Mouse (Mus musculus) midbrain, embryonic 11.5 days (tissue): ENCODE results near the gene Rapgef1. TPM values are rescaled to one million over a fixed set of nuclear protein-coding genes. Genes with fewer than 3 reads are reported as not detected.
A peak's percentile ranks its signal among the peaks of the same experiment; 100 is the strongest.

ENCODE experiments used
- ATAC-seq: fragments of 200-750 bp; cut with Nextera tagmentation; 2 replicates; pipeline ENCODE4 v1.8.0; 2017; ENCODE audit warnings: moderate TSS enrichment, moderate library complexity; ENCODE audit not compliant: low FRiP score
- DNase-seq: peaks from one replicate; pipeline ENCODE4 v3.0.0; 2015; ENCODE audit warnings: low spot score; ENCODE audit errors: missing footprints
- H3K27ac ChIP-seq: fragments of 300-500 bp; sonication (generic); 2 replicates; pipeline ENCODE4 v1.5.1; 2014; ENCODE audit warnings: low read depth, low read length
- H3K27me3 ChIP-seq: fragments of 300-500 bp; sonication (generic); 2 replicates; pipeline ENCODE4 v1.6.1; 2014; ENCODE audit warnings: mild to moderate bottlenecking, low read length, moderate library complexity, mixed read lengths; ENCODE audit not compliant: control insufficient read depth, insufficient read depth
- H3K36me3 ChIP-seq: fragments of 300-500 bp; sonication (generic); 2 replicates; pipeline ENCODE4 v1.6.1; 2014; ENCODE audit warnings: mild to moderate bottlenecking, low read length, moderate library complexity, mixed read lengths; ENCODE audit not compliant: control insufficient read depth, insufficient read depth
- H3K4me1 ChIP-seq: fragments of 300-500 bp; sonication (generic); 2 replicates; pipeline ENCODE4 v1.6.1; 2014; ENCODE audit warnings: low read length; ENCODE audit not compliant: control insufficient read depth, insufficient read depth
- H3K4me2 ChIP-seq: fragments of 300-500 bp; sonication (generic); 2 replicates; pipeline ENCODE4 v1.6.1; 2014; ENCODE audit warnings: mild to moderate bottlenecking, moderate library complexity
- H3K4me3 ChIP-seq: fragments of 300-500 bp; sonication (generic); 2 replicates; pipeline ENCODE4 v1.5.1; 2014; ENCODE audit warnings: low read depth, low read length
- H3K9ac ChIP-seq: fragments of 300-500 bp; sonication (generic); 2 replicates; pipeline ENCODE4 v1.6.1; 2014; ENCODE audit warnings: low read length
- H3K9me3 ChIP-seq: fragments of 300-500 bp; sonication (generic); 2 replicates; pipeline ENCODE4 v1.6.1; 2016; ENCODE audit warnings: low read length; ENCODE audit not compliant: control insufficient read depth
- WGBS: fragments of 180-500 bp; shearing (Covaris S2); extraction: QIAGEN DNeasy Blood & Tissue Kit; methylation state at CpG from one replicate; pipeline ENCODE4 v1.1.7; 2014; 5-methylcytosine and 5-hydroxymethylcytosine counted together
- polyA plus RNA-seq: library from polyadenylated mRNA; unstranded; fragments of >200 nt; fragmentation: Nextera tagmentation; extraction: Ambion mirVana; gene quantifications from 2 replicates; pipeline ENCODE4 v1.2.1, GENCODE M21; 2014

Gene Rapgef1
- polyA plus RNA-seq, 1 experiment from 2014 or later = 15.6 TPM

- ATAC-seq (no peak), DNase-seq (no peak)
- no peak overlapping the region for H3K27ac ChIP-seq
- 82% methylated on average over 10 of the region's 10 CpGs for WGBS
- H3K4me3 ChIP-seq = peak overlapping the region; percentile 87
- no peaks in the 10 kb centered on the region for H3K27me3 ChIP-seq
- H3K4me1 ChIP-seq = peaks cover 13% of the 10 kb centered on the region
- no peaks in the 10 kb centered on the region for H3K36me3 ChIP-seq
- no peaks in the 10 kb centered on the region for H3K9me3 ChIP-seq
- peak overlapping the region; percentile 86 for H3K4me2 ChIP-seq
- peak overlapping the region; percentile 93; the same call in 1 of the 2 replicates for H3K9ac ChIP-seq
These were observed 1.6 kb downstream of the Rapgef1 start for GRCm38 (mm10) chr2:29621163-29621562.

- no peak for DNase-seq
- Histone ChIP-seq H3K27ac (no peak overlapping the region), H3K4me2 (no peak overlapping the region), H3K4me3 (no peak overlapping the region), H3K9me3 (no peaks in the 10 kb centered on the region), H3K36me3 (no peaks in the 10 kb centered on the region), H3K27me3 (no peaks in the 10 kb centered on the region), H3K4me1 (peaks cover 13% of the 10 kb centered on the region), H3K9ac (no peak overlapping the region)
- WGBS = 97% methylated on average over 3 of the region's 3 CpGs
- ATAC-seq = no peak
These were observed 2.1 kb downstream of the Rapgef1 start for GRCm38 (mm10) chr2:29621636-29622035.

- H3K9ac ChIP-seq = no peak overlapping the region
- 92% methylated on average over 10 of the region's 10 CpGs for WGBS
- no peak overlapping the region for H3K4me3 ChIP-seq
- DNase-seq (peak; percentile 19), ATAC-seq (no peak)
- H3K4me2 ChIP-seq = no peak overlapping the region
- no peaks in the 10 kb centered on the region for H3K9me3 ChIP-seq
- no peaks in the 10 kb centered on the region for H3K36me3 ChIP-seq
- H3K4me1 ChIP-seq = peaks cover 13% of the 10 kb centered on the region
- no peaks in the 10 kb centered on the region for H3K27me3 ChIP-seq
- H3K27ac ChIP-seq = no peak overlapping the region
These were observed 2.8 kb downstream of the Rapgef1 start for GRCm38 (mm10) chr2:29622126-29623005.

GRCm38 (mm10) chr2:29623247-29624090 is 3.9 kb downstream of the Rapgef1 start:
- 77% methylated on average over 9 of the region's 9 CpGs for WGBS
- no peak for DNase-seq

DNA sequence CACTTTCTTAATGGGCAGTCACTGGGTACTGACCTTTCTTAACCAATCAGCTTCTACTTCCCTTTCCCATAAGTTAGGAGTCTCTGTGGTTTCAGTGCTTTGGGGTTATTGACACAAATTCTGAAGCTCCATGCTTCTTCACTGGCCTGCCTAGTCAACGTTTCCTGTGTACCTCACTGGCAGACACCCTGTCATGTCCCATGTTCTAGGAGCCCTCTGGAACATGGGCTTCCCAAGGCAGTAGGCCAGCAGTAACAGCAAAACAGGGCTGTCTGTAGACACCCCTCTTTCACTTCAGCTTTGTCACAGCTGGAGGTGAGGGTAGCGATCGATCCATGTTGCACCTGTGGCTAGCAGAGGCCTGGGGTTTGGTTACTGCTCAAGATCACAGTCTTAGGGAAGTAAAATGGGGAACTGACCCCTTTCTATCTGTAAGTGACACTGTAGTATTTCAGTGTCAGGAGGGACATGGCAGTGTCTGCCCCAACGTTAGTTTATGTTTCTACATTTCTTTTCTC is 4.6 kb downstream of the Rapgef1 start:
- Histone ChIP-seq H3K27me3 (no peaks in the 10 kb centered on the region), H3K4me2 (no peak overlapping the region), H3K36me3 (no peaks in the 10 kb centered on the region), H3K9ac (no peak overlapping the region), H3K9me3 (no peaks in the 10 kb centered on the region), H3K4me3 (no peak overlapping the region), H3K27ac (no peak overlapping the region), H3K4me1 (peaks cover 13% of the 10 kb centered on the region)
- DNase-seq (no peak), ATAC-seq (no peak)
- WGBS = 87% methylated on average over 4 of the region's 4 CpGs

More at GRCm38 (mm10) chr2:29623247-29624090, 3.9 kb downstream of the Rapgef1 start:
- Histone ChIP-seq H3K4me3 (no peak overlapping the region), H3K4me1 (peaks cover 13% of the 10 kb centered on the region), H3K9ac (no peak overlapping the region), H3K4me2 (no peak overlapping the region), H3K27ac (no peak overlapping the region), H3K9me3 (no peaks in the 10 kb centered on the region), H3K36me3 (no peaks in the 10 kb centered on the region), H3K27me3 (no peaks in the 10 kb centered on the region)
- no peak for ATAC-seq

DNA sequence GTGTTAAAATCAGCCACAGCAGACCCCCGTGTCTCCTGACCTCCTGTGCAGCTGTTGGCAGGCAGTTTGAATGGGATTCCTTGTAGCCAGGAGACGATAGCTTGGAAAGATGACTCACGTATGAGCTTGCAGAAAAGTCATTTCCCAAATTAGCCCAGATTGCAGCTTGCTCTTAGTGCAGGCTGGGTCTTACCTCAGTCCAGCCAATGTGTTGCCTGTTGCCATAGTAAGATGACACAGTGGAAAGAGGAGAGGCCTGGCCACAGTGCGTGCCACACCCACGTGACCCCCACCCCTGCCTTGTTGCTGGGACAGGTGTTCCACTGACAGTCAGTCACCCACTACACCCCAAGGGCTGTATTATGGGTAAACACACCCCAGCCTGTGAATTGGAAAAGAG is 5.2 kb downstream of the Rapgef1 start:
- Histone ChIP-seq H3K4me1 (peaks cover 13% of the 10 kb centered on the region), H3K4me3 (no peak overlapping the region), H3K36me3 (no peaks in the 10 kb centered on the region), H3K27me3 (no peaks in the 10 kb centered on the region), H3K9ac (no peak overlapping the region), H3K4me2 (no peak overlapping the region), H3K27ac (no peak overlapping the region), H3K9me3 (no peaks in the 10 kb centered on the region)
- WGBS = 91% methylated on average over 5 of the region's 5 CpGs
- no peak for DNase-seq
- ATAC-seq = no peak

- Histone ChIP-seq H3K27me3 (no peaks in the 10 kb centered on the region), H3K27ac (no peak overlapping the region), H3K9ac (no peak overlapping the region), H3K9me3 (no peaks in the 10 kb centered on the region), H3K4me2 (no peak overlapping the region), H3K36me3 (no peaks in the 10 kb centered on the region), H3K4me3 (no peak overlapping the region), H3K4me1 (peaks cover 10% of the 10 kb centered on the region)
- ATAC-seq (no peak), DNase-seq (peak; percentile 76)
- WGBS = 96% methylated on average over 8 of the region's 8 CpGs
These were observed 6.2 kb downstream of the Rapgef1 start for GRCm38 (mm10) chr2:29625573-29626200.

- Histone ChIP-seq H3K27ac (no peak overlapping the region), H3K4me1 (no peaks in the 10 kb centered on the region; the same call in none of the 2 replicates), H3K9me3 (no peaks in the 10 kb centered on the region), H3K36me3 (no peaks in the 10 kb centered on the region), H3K4me3 (no peak overlapping the region), H3K27me3 (no peaks in the 10 kb centered on the region), H3K9ac (no peak overlapping the region), H3K4me2 (no peak overlapping the region)
- ATAC-seq (no peak), DNase-seq (peak; percentile 37)
- WGBS = 83% methylated on average over 3 of the region's 3 CpGs
These were observed 7.8 kb downstream of the Rapgef1 start for GRCm38 (mm10) chr2:29627337-29627736.
